Mouse (Mus musculus): Measurements from ENCODE around the gene Clec2i. TPM values are rescaled to one million over a fixed set of nuclear protein-coding genes. Genes with fewer than 3 reads are reported as not detected.
A peak's percentile ranks its signal among the peaks of the same experiment; 100 is the strongest.

Clec2i gene
- total and polyA plus RNA-seq, 3 experiments, result not detected

DNA sequence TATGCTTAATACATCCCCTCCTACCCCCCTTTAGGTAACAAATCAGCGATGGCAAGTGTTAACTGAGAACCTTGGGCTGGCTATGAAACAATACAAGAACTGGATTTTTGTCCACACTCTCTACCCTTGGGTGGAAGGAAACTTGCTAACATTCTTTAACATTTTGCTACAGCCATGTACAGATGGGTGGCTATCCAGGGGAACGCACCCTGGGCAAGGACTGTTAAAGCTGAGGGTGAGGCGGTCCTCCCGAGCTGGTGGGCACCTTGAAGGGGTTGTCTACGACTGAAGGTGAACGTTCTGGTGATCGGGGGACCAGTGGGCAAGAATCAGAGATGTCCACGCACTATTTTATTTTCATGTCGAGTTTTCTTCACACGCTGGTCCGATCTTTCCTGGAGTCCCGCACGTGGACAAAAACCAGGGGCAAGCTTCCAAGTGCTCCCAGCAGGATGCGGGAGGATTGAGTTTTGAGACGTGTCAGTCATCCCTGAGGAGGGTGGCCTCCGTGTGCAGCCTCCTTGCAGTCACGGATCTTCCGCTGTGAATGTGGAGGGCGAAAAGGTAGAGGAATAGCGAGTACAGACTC, 44.9 kb upstream of the Clec2i start:
- Histone ChIP-seq H3K36me3 (ENCODE audit: control insufficient read depth in 1 of 2, insufficient read depth in 2 of 2, low read length in 2 of 2) (peaks cover 0 to 15% of the 10 kb centered on the region in 2 experiments; a peak in 2 of 4 replicates), H3K4me1 (ENCODE audit: control insufficient read depth in 1 of 2, insufficient read depth in 2 of 2, low read length in 2 of 2) (peaks cover 4 to 20% of the 10 kb centered on the region in 2 experiments; a peak in 3 of 4 replicates), H3K9me3 (replicated peaks; ENCODE audit: insufficient read depth, low read length) (no peaks in the 10 kb centered on the region), H3K9ac (ENCODE audit: control insufficient read depth, low read depth, low read length, poor library complexity, severe bottlenecking) (peak overlapping the region; percentile 76), H3K4me3 (ENCODE audit: control insufficient read depth in 1 of 2, insufficient read depth in 1 of 2, low read depth in 2 of 2, low read length in 2 of 2) (peak overlapping the region; percentile 68 to 73), H3K27ac (ENCODE audit: control insufficient read depth, low read depth, low read length) (peak overlapping the region; percentile 50), H3K79me2 (ENCODE audit: control insufficient read depth, insufficient read depth, low read length, poor library complexity) (no peaks in the 10 kb centered on the region; the same call in 1 of the 2 replicates), H3K27me3 (ENCODE audit: control insufficient read depth in 1 of 2, insufficient read depth in 2 of 2, low read length in 2 of 2) (no peaks in the 10 kb centered on the region)
- TF ChIP-seq MAZ (IDR thresholded peaks at IDR 0.05; ENCODE audit: low read depth, low read length) (no peak), ETS1 (IDR thresholded peaks at IDR 0.05; ENCODE audit: low read depth, low read length) (no peak), BHLHE40 (IDR thresholded peaks at IDR 0.05; ENCODE audit: borderline replicate concordance, low read depth, low read length) (no peak), NELFE (IDR thresholded peaks at IDR 0.05; ENCODE audit: low read depth, low read length) (peak; percentile 17; the same call in 1 of the 2 replicates), MXI1 (IDR thresholded peaks at IDR 0.05; ENCODE audit: low read depth, low read length) (peak; percentile 80; the same call in 1 of the 2 replicates)
- DNase-seq (ENCODE audit: low read depth, low spot score), result peak; percentile 71

DNA sequence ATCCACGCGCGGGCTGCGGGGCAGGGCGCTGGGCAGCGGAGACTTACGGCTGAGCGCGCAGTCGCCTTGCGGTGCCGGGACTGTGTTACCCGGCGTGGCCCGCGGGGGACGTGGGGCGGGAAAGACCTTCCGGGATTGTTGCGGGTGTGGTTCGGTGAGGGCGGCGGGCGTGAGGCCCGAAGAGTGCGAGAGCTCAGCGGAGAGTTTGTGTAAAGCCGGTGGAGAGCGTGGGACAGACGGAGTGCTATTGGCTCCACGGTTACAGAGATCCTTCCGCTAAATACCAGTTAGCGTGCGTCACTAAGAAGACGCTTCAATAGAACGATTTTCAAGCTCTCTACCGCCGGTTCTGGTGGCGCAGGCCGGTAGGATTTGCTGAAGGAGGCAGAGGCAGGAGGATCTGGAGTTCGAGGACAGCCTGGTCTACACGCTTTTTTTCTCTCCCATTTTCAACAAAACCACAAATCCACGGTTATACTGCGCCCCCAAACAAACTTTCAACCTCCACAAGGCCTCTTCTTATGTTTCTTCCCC, 44.4 kb upstream of the Clec2i start:
- no peaks in the 10 kb centered on the region; the same call in 1 of the 2 replicates for H3K79me2 ChIP-seq (ENCODE audit: control insufficient read depth, insufficient read depth, low read length, poor library complexity)
- peak overlapping the region; percentile 75 for H3K27ac ChIP-seq (ENCODE audit: control insufficient read depth, low read depth, low read length)
- peaks cover 4 to 20% of the 10 kb centered on the region in 2 experiments; a peak in 3 of 4 replicates for H3K4me1 ChIP-seq (ENCODE audit: control insufficient read depth in 1 of 2, insufficient read depth in 2 of 2, low read length in 2 of 2)
- H3K36me3 ChIP-seq (ENCODE audit: control insufficient read depth in 1 of 2, insufficient read depth in 2 of 2, low read length in 2 of 2), result peaks cover 0 to 15% of the 10 kb centered on the region in 2 experiments; a peak in 2 of 4 replicates
- peak; percentile 96 for DNase-seq (ENCODE audit: low read depth, low spot score)
- peak overlapping the region; percentile 76 for H3K9ac ChIP-seq (ENCODE audit: control insufficient read depth, low read depth, low read length, poor library complexity, severe bottlenecking)
- H3K27me3 ChIP-seq (ENCODE audit: control insufficient read depth in 1 of 2, insufficient read depth in 2 of 2, low read length in 2 of 2), result no peaks in the 10 kb centered on the region
- H3K4me3 ChIP-seq (ENCODE audit: control insufficient read depth in 1 of 2, insufficient read depth in 1 of 2, low read depth in 2 of 2, low read length in 2 of 2), result peak overlapping the region; percentile 73 to 77
- no peak for TF ChIP-seq CTCF (IDR thresholded peaks at IDR 0.05 in 2 of 3, conservative IDR thresholded peaks at IDR 0.05 in 1 of 3; ENCODE audit: control insufficient read depth in 1 of 3, insufficient read depth in 1 of 3, low read depth in 2 of 3, low read length in 3 of 3, poor library complexity in 1 of 3, severe bottlenecking in 1 of 3)
- 0 out of 2 replicates have a peak, but pooled peaks have one; percentile 38 for TF ChIP-seq ETS1 (IDR thresholded peaks at IDR 0.05; ENCODE audit: low read depth, low read length)
- TF ChIP-seq TBP (IDR thresholded peaks at IDR 0.05; ENCODE audit: low read depth, low read length), result peak; percentile 99
- TF ChIP-seq MYC (IDR thresholded peaks at IDR 0.05; ENCODE audit: low read depth, low read length), result 0 out of 2 replicates have a peak, but pooled peaks have one; percentile 13
- no peak for TF ChIP-seq MEF2A (IDR thresholded peaks at IDR 0.05; ENCODE audit: extremely low read depth, insufficient replicate concordance, low read depth, low read length, poor library complexity, severe bottlenecking)
- TF ChIP-seq KAT2A (conservative IDR thresholded peaks at IDR 0.05; ENCODE audit: low read depth, low read length), result peak; percentile 67; the same call in 1 of the 2 replicates
- TF ChIP-seq ZKSCAN1 (IDR thresholded peaks at IDR 0.05; ENCODE audit: low read depth, low read length), result no peak
- TF ChIP-seq POLR2AphosphoS5 (IDR thresholded peaks at IDR 0.05; ENCODE audit: borderline replicate concordance, low read depth, low read length), result no peak
- TF ChIP-seq UBTF (IDR thresholded peaks at IDR 0.05; ENCODE audit: borderline replicate concordance, insufficient read depth, low read depth, low read length), result 0 out of 2 replicates have a peak, but pooled peaks have one; percentile 59
- TF ChIP-seq CHD2 (IDR thresholded peaks at IDR 0.05; ENCODE audit: low read length), result no peak
- TF ChIP-seq NELFE (IDR thresholded peaks at IDR 0.05; ENCODE audit: low read depth, low read length), result peak; percentile 46
- TF ChIP-seq MXI1 (IDR thresholded peaks at IDR 0.05; ENCODE audit: low read depth, low read length), result peak; percentile 61
- no peak for TF ChIP-seq MAX (IDR thresholded peaks at IDR 0.05; ENCODE audit: low read length)
- no peak for TF ChIP-seq JUND (IDR thresholded peaks at IDR 0.05; ENCODE audit: low read depth, low read length)
- TF ChIP-seq ELF1 (IDR thresholded peaks at IDR 0.05; ENCODE audit: low read depth, low read length), result peak; percentile 47; the same call in 1 of the 2 replicates
- TF ChIP-seq POLR2A (IDR thresholded peaks at IDR 0.05; ENCODE audit: control insufficient read depth in 1 of 2, insufficient read depth in 1 of 2, low read depth in 1 of 2, low read length in 2 of 2, poor library complexity in 1 of 2), result peak; percentile 60 to 64; a peak in 2 of 4 replicates
- TF ChIP-seq SIN3A (IDR thresholded peaks at IDR 0.05; ENCODE audit: low read length), result 0 out of 2 replicates have a peak, but pooled peaks have one; percentile 51
- peak; percentile 45; the same call in 1 of the 2 replicates for TF ChIP-seq E2F4 (IDR thresholded peaks at IDR 0.05; ENCODE audit: borderline replicate concordance, low read depth, low read length)
- TF ChIP-seq RAD21 (IDR thresholded peaks at IDR 0.05; ENCODE audit: low read depth, low read length), result no peak
- TF ChIP-seq NRF1 (IDR thresholded peaks at IDR 0.05; ENCODE audit: insufficient read depth, low read depth, low read length, poor library complexity, severe bottlenecking), result 0 out of 2 replicates have a peak, but pooled peaks have one; percentile 23
- peak; percentile 95 for TF ChIP-seq MAFK (IDR thresholded peaks at IDR 0.05; ENCODE audit: borderline replicate concordance, low read depth, low read length)
- TF ChIP-seq USF1 (IDR thresholded peaks at IDR 0.05; ENCODE audit: low read depth, low read length), result 0 out of 2 replicates have a peak, but pooled peaks have one; percentile 3
- no peak for TF ChIP-seq TCF12 (IDR thresholded peaks at IDR 0.05; ENCODE audit: low read depth, low read length)
- H3K9me3 ChIP-seq (replicated peaks; ENCODE audit: insufficient read depth, low read length), result no peaks in the 10 kb centered on the region
